Mouse (Mus musculus): ENCODE measurements around the gene Lima1. TPM values are rescaled to one million over a fixed set of nuclear protein-coding genes. Genes with fewer than 3 reads are reported as not detected.

Gene Lima1
- polyA plus RNA-seq, 1 experiment, result 29.7 TPM

DNA sequence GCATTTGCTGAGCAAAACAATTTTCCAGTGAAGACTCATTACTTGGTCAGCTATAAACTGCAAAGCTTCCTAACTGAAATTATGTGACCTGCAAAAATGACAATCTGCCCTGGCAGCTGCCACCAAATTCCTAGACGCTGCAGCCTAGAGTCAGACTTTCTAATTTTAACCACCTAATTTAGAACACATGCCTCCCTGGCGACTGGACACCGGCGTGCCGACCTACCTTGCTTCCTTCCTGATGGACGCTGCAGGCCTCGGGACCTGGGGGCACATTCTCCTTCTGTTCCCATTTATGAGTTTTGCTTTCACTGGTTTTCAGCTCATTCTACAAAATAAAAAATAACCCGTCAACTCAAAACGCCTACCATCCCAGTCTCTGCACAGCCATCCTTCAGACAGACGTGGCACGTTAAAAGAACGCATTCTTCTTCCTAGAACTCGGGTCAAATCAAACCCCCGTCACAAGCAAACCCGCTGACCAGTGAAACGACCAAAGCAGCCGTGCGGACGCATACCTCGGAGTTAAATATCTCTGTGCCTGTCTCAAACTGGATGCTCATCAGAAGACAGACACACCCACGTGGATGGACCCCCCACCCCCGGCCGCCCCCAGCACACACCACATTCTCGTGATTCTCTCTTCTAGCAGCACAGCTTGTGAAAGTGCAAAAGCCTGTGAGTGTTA is 73.2 kb downstream of the Lima1 start:
- DNase-seq, result no peak
- no peak for TF ChIP-seq POLR2A (IDR thresholded peaks at IDR 0.05; ENCODE audit: borderline replicate concordance, extremely low read depth, low read depth, low read length)
- TF ChIP-seq CTCF (IDR thresholded peaks at IDR 0.05; ENCODE audit: insufficient read depth, low read length), result no peak
- 67% methylated on average over 24 of the region's 24 CpGs for WGBS
- no peak overlapping the region for H3K4me3 ChIP-seq (replicated peaks; ENCODE audit: extremely low read depth, low read depth, low read length)
- peaks cover 3% of the 10 kb centered on the region; the same call in 1 of the 2 replicates for H3K4me1 ChIP-seq (ENCODE audit: control insufficient read depth, insufficient read depth, low read length)

DNA sequence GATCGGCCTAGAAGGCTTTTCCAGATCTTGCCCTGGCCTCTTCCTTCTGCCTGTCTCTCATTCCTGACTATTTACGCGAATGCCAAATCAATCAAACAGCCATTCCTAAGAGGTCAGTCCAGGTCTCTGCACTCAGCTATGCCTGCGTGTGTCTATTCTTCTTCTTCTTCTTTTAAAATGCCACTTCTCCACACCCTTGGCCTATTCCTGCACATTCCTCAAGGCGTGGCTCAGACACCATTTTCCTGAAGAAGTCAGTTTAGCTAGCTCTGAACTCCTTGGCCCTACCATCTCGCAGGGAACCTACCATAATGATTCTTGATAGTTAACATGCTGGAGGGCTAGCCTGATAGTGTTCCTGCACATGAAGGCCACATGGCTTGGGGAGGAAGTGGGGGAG is 75.5 kb downstream of the Lima1 start:
- DNase-seq, result no peak
- WGBS, result 49% methylated on average over 6 of the region's 6 CpGs

GRCm38 (mm10) chr15:99797898-99798297 is 77.4 kb downstream of the Lima1 start:
- TF ChIP-seq CTCF (IDR thresholded peaks at IDR 0.05; ENCODE audit: insufficient read depth, low read length) (no peak), POLR2A (IDR thresholded peaks at IDR 0.05; ENCODE audit: borderline replicate concordance, extremely low read depth, low read depth, low read length) (no peak)
- Histone ChIP-seq H3K4me3 (replicated peaks; ENCODE audit: extremely low read depth, low read depth, low read length) (no peak overlapping the region), H3K4me1 (ENCODE audit: control insufficient read depth, insufficient read depth, low read length) (no peaks in the 10 kb centered on the region; the same call in 1 of the 2 replicates)
- no peak for DNase-seq
- WGBS, result 53% methylated on average over 5 of the region's 5 CpGs

More for the DNA sequence above, 75.5 kb downstream of the Lima1 start:
- TF ChIP-seq CTCF (IDR thresholded peaks at IDR 0.05; ENCODE audit: insufficient read depth, low read length) (no peak), POLR2A (IDR thresholded peaks at IDR 0.05; ENCODE audit: borderline replicate concordance, extremely low read depth, low read depth, low read length) (no peak)
- Histone ChIP-seq H3K4me3 (replicated peaks; ENCODE audit: extremely low read depth, low read depth, low read length) (no peak overlapping the region), H3K4me1 (ENCODE audit: control insufficient read depth, insufficient read depth, low read length) (peaks cover 3% of the 10 kb centered on the region; the same call in 1 of the 2 replicates)

DNA sequence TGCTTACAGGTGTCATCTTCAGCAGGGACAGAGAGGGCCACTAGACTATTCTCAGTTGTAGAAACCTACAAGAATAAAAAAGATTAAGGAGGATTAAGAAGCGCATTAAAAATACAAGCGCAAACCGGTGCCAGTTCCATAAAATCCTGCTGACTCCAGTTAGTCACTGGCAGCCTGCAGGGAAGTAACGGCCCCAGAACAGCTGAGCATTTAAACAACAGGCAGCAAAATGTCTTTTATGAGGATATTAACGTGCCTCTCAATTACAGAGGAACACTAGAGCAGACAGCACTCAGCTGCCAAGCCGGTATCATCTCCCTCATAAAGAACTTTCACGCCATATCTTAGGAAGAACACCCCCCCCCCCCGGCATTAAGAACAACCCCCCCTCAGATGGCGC is 78.5 kb downstream of the Lima1 start:
- no peak for DNase-seq
- 79% methylated on average over 9 of the region's 9 CpGs for WGBS
- Histone ChIP-seq H3K4me3 (replicated peaks; ENCODE audit: extremely low read depth, low read depth, low read length) (no peak overlapping the region), H3K4me1 (ENCODE audit: control insufficient read depth, insufficient read depth, low read length) (no peaks in the 10 kb centered on the region; the same call in 1 of the 2 replicates)
- TF ChIP-seq CTCF (IDR thresholded peaks at IDR 0.05; ENCODE audit: insufficient read depth, low read length) (no peak), POLR2A (IDR thresholded peaks at IDR 0.05; ENCODE audit: borderline replicate concordance, extremely low read depth, low read depth, low read length) (no peak)

DNA sequence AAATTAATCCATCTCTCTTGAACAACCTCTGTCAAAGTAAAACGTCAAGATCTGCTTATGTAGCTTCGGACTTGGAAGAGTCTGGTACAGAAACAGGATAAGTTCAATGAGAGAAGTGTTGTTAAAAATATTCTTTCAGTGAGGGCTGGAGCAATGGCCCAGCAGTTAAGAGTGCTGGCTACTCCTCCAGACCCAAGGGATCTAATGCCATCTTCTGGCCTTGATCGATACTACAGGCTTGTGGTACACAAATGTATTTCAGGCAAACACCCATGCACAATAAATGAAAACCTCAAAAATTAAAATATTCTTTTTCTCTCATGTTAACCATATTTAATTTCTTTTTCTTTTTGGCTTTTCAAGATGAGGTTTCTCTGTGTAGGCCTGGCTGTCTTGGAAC is 79.2 kb downstream of the Lima1 start:
- Histone ChIP-seq H3K4me3 (replicated peaks; ENCODE audit: extremely low read depth, low read depth, low read length) (no peak overlapping the region), H3K4me1 (ENCODE audit: control insufficient read depth, insufficient read depth, low read length) (no peaks in the 10 kb centered on the region; the same call in 1 of the 2 replicates)
- TF ChIP-seq CTCF (IDR thresholded peaks at IDR 0.05; ENCODE audit: insufficient read depth, low read length) (no peak), POLR2A (IDR thresholded peaks at IDR 0.05; ENCODE audit: borderline replicate concordance, extremely low read depth, low read depth, low read length) (no peak)
- DNase-seq, result no peak
- 79% methylated on average over 3 of the region's 3 CpGs for WGBS

GRCm38 (mm10) chr15:99792221-99792815 is 82.9 kb downstream of the Lima1 start:
- no peak for TF ChIP-seq CTCF (IDR thresholded peaks at IDR 0.05; ENCODE audit: insufficient read depth, low read length)
- no peak for TF ChIP-seq POLR2A (IDR thresholded peaks at IDR 0.05; ENCODE audit: borderline replicate concordance, extremely low read depth, low read depth, low read length)
- DNase-seq, result no peak
- Histone ChIP-seq H3K4me1 (ENCODE audit: control insufficient read depth, insufficient read depth, low read length) (peaks cover 2% of the 10 kb centered on the region; the same call in 1 of the 2 replicates), H3K4me3 (replicated peaks; ENCODE audit: extremely low read depth, low read depth, low read length) (no peak overlapping the region)
- 92% methylated on average over 16 of the region's 16 CpGs for WGBS

- 67% methylated on average over 3 of the region's 3 CpGs for WGBS
- no peak for DNase-seq
- TF ChIP-seq POLR2A (IDR thresholded peaks at IDR 0.05; ENCODE audit: borderline replicate concordance, extremely low read depth, low read depth, low read length) (no peak), CTCF (IDR thresholded peaks at IDR 0.05; ENCODE audit: insufficient read depth, low read length) (no peak)
- no peak overlapping the region for H3K4me3 ChIP-seq (replicated peaks; ENCODE audit: extremely low read depth, low read depth, low read length)
- H3K4me1 ChIP-seq (ENCODE audit: control insufficient read depth, insufficient read depth, low read length), result peaks cover 2% of the 10 kb centered on the region; the same call in 1 of the 2 replicates
These were observed 84.3 kb downstream of the Lima1 start for GRCm38 (mm10) chr15:99791003-99791402.

GRCm38 (mm10) chr15:99790464-99790863 is 84.8 kb downstream of the Lima1 start:
- DNase-seq, result no peak
- WGBS, result 92% methylated on average over 6 of the region's 6 CpGs
- H3K4me1 ChIP-seq (ENCODE audit: control insufficient read depth, insufficient read depth, low read length), result peaks cover 2% of the 10 kb centered on the region; the same call in 1 of the 2 replicates
- H3K4me3 ChIP-seq (replicated peaks; ENCODE audit: extremely low read depth, low read depth, low read length), result no peak overlapping the region
- TF ChIP-seq POLR2A (IDR thresholded peaks at IDR 0.05; ENCODE audit: borderline replicate concordance, extremely low read depth, low read depth, low read length), result no peak
- no peak for TF ChIP-seq CTCF (IDR thresholded peaks at IDR 0.05; ENCODE audit: insufficient read depth, low read length)

DNA sequence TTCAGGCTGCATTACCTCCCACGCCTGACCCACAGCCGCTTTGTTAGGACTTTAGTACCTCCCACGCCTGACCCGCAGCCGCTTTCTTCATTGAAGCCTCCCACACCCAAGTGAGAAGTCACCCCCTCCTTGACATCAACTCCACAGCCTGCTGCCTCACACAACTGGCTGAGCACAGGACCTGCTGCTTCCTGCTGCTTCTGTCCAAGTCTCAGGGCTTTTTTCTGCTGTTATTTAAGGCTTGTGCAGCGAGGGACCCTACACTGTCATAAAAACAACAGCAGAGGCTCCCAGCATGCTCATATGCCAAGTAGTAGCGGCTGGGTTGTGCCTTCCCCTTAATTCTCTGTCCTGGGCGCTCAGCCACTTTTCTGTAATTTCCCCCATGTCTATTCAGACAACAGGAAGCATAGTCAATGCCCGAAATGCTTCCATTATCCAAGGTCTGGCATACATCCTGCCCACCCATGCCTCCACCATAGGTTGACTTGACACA is 87.6 kb downstream of the Lima1 start:
- TF ChIP-seq POLR2A (IDR thresholded peaks at IDR 0.05; ENCODE audit: borderline replicate concordance, extremely low read depth, low read depth, low read length) (no peak), CTCF (IDR thresholded peaks at IDR 0.05; ENCODE audit: insufficient read depth, low read length) (no peak)
- WGBS, result 30% methylated on average over 9 of the region's 9 CpGs
- DNase-seq, result no peak
- Histone ChIP-seq H3K4me1 (ENCODE audit: control insufficient read depth, insufficient read depth, low read length) (peaks cover 2% of the 10 kb centered on the region; the same call in 1 of the 2 replicates), H3K4me3 (replicated peaks; ENCODE audit: extremely low read depth, low read depth, low read length) (no peak overlapping the region)
